Mouse (Mus musculus): ENCODE results near the gene Sesn3. TPM values are rescaled to one million over a fixed set of nuclear protein-coding genes. Genes with fewer than 3 reads are reported as not detected.
A peak's percentile ranks its signal among the peaks of the same experiment; 100 is the strongest.
"Not testable (repeated sequence)": the region's sequence is repeated elsewhere in the genome, so short reads cannot be mapped to it uniquely, and the experiment has no call there.

Gene Sesn3
- polyA plus RNA-seq (2014; fragmentation: Nextera tagmentation; extraction: Ambion mirVana) = 4.0 and 5.6 TPM in 2 replicates

DNA sequence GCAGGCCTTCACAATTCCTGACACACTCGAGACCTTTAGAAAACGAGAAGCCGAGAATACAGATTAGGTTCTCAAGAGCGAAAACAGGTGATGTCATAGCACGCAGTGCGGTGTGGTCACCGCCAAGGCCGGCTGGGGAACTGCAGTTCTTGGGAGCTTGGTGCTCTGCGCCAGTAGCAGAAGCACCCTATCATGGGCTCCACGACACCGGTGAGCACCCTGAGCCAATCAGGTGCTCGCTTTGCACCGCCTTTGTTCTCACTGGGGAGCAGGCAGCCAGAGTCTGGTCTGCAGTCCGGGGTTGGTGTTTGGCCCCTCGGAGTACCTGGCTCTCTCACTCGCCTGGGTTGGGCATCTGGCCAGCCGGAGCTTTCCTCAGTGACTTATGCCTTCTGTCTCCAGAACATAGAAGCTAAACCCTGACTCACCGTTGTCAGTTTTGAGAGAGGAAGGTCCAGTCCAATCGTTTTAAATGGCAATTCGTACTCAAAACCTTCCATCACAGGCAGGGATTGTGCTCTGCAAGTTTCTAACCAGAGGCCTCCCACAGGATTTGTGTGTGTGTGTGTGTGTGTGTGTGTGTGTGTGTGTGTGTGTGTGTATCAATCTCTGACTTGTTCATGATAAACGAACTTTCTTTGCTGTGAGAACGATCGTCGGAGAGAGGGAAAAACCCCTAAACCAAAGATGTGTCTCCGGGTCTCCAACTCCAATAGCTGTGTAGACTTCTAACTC lies at the start of gene Sesn3:
Sesn3 (plus strand) TSS at position 82 of the 735 bp plus-strand sequence.
- Histone ChIP-seq H3K27me3 (replicated peaks; ENCODE audit: control insufficient read depth, insufficient read depth, low read length) (no peaks in the 10 kb centered on the region), H3K4me3 (ENCODE audit: low read depth, low read length) (peak within 1 kb of the TSS; percentile 41), H3K9me3 (ENCODE audit: control insufficient read depth, low read length) (no peaks in the 10 kb centered on the region), H3K4me1 (replicated peaks; ENCODE audit: control insufficient read depth, insufficient read depth, low read length) (peaks cover 6% of the 10 kb centered on the region; the same call in 1 of the 2 replicates), H3K27ac (ENCODE audit: low read depth, low read length) (peak within 1 kb of the TSS; percentile 74), H3K36me3 (ENCODE audit: control insufficient read depth, insufficient read depth, low read length) (no peaks in the 10 kb centered on the region), H3K9ac (ENCODE audit: low read depth, low read length) (peak within 1 kb of the TSS; percentile 49; the same call in 1 of the 2 replicates), H3K4me2 (peak within 1 kb of the TSS; percentile 84)
- ATAC-seq (replicated peaks; ENCODE audit: low FRiP score) (peak; percentile 55), DNase-seq (ENCODE audit: low spot score) (peak; percentile 68)
- WGBS = 2% methylated on average over 25 of the region's 25 CpGs

DNA sequence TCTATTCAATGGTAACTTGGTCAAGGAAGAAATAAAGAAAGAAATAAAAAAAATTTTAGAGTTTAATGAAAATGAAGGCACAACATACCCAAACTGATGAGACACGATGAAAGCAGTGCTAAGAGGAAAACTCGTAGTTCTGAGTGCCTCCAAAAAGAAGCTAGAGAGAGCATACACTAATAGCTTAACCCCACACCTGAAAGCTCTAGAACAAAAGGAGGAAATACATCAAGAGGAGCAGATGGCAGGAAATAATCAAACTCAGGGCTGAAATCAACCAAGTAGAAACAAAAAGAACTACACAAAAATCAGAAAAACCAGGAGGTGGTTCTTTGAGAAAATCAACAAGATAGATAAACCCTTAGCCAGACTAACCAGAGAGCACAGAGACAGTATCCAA lies 47.8 kb upstream of the Sesn3 start:
- not testable (repeated sequence) for H3K9me3 ChIP-seq (ENCODE audit: control insufficient read depth, low read length); H3K36me3 ChIP-seq (ENCODE audit: control insufficient read depth, insufficient read depth, low read length); H3K9ac ChIP-seq (ENCODE audit: low read depth, low read length); H3K4me3 ChIP-seq (ENCODE audit: low read depth, low read length); H3K4me1 ChIP-seq (replicated peaks; ENCODE audit: control insufficient read depth, insufficient read depth, low read length); H3K4me2 ChIP-seq; ATAC-seq (replicated peaks; ENCODE audit: low FRiP score); DNase-seq (ENCODE audit: low spot score); H3K27ac ChIP-seq (ENCODE audit: low read depth, low read length); H3K27me3 ChIP-seq (replicated peaks; ENCODE audit: control insufficient read depth, insufficient read depth, low read length)
- WGBS = 65% methylated on average over 2 of the region's 2 CpGs

DNA sequence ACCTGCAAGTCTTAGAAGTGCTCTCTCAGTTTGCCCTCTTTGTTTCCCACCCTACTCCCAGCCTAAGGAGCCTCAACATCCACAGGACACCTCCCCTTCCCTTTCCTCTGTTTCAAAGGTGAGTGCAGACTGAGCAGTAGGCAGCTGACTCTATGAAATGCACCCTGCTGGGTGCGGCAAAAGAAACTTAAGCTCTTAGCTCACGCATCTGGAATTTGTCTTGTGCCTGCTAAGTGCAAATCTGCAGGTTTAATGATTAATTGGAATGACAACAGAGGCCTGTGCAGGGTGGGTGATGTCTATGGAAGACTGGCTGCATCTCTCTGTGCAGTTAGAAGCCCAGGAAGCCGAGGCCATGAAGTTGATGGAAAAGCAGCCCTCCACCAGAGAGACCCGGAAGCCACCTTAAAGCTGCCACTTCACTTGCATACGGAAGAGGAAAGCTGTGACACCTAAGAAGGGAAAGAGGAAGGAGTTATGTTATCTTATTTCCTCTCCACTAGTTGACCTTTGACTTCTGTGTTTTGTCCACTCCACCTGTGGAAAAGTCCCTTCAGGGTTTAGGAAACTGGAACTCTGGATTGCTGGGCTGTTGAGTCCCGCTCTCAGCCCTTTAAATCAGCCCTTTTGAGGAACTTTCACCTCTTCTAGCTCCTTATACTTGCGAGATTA lies 41.0 kb upstream of the Sesn3 start:
- H3K27ac ChIP-seq (ENCODE audit: low read depth, low read length) = no peak overlapping the region
- H3K4me2 ChIP-seq = 0 out of 2 replicates have a peak overlapping the region, but pooled peaks have one; percentile 7
- no peaks in the 10 kb centered on the region for H3K4me1 ChIP-seq (replicated peaks; ENCODE audit: control insufficient read depth, insufficient read depth, low read length)
- H3K4me3 ChIP-seq (ENCODE audit: low read depth, low read length) = no peak overlapping the region
- DNase-seq (ENCODE audit: low spot score) (no peak), ATAC-seq (replicated peaks; ENCODE audit: low FRiP score) (peak; percentile 58; the same call in 1 of the 2 replicates)
- no peaks in the 10 kb centered on the region for H3K36me3 ChIP-seq (ENCODE audit: control insufficient read depth, insufficient read depth, low read length)
- H3K9ac ChIP-seq (ENCODE audit: low read depth, low read length) = no peak overlapping the region
- H3K9me3 ChIP-seq (ENCODE audit: control insufficient read depth, low read length) = no peaks in the 10 kb centered on the region
- 33% methylated on average over 7 of the region's 7 CpGs for WGBS
- no peaks in the 10 kb centered on the region for H3K27me3 ChIP-seq (replicated peaks; ENCODE audit: control insufficient read depth, insufficient read depth, low read length)

DNA sequence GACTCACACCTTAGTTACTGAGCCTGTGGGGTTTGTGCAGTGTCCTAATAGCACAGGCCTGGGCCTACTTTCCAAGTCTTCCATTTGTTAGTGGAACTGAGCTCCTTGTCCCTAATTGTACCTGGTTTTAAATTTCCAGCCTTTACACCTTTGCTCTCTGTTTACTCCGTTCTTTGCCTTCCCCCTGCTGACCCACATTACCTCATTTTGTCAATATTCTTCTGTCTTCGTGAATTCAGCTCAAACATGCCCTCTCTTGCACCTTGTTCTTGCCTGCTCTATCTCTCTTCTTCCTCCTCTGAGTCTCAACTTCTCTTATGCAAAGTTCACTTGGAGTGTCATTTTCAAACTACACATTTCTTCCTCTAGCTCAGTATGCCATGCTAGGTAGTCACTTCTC lies 39.6 kb upstream of the Sesn3 start:
- no peaks in the 10 kb centered on the region for H3K9me3 ChIP-seq (ENCODE audit: control insufficient read depth, low read length)
- no peak overlapping the region for H3K9ac ChIP-seq (ENCODE audit: low read depth, low read length)
- WGBS = 68% methylated on average over 2 of the region's 2 CpGs
- no peak overlapping the region for H3K27ac ChIP-seq (ENCODE audit: low read depth, low read length)
- DNase-seq (ENCODE audit: low spot score) = no peak
- no peaks in the 10 kb centered on the region for H3K4me1 ChIP-seq (replicated peaks; ENCODE audit: control insufficient read depth, insufficient read depth, low read length)
- H3K4me2 ChIP-seq = no peak overlapping the region
- no peaks in the 10 kb centered on the region for H3K27me3 ChIP-seq (replicated peaks; ENCODE audit: control insufficient read depth, insufficient read depth, low read length)
- ATAC-seq (replicated peaks; ENCODE audit: low FRiP score) = no peak
- no peak overlapping the region for H3K4me3 ChIP-seq (ENCODE audit: low read depth, low read length)
- H3K36me3 ChIP-seq (ENCODE audit: control insufficient read depth, insufficient read depth, low read length) = no peaks in the 10 kb centered on the region

DNA sequence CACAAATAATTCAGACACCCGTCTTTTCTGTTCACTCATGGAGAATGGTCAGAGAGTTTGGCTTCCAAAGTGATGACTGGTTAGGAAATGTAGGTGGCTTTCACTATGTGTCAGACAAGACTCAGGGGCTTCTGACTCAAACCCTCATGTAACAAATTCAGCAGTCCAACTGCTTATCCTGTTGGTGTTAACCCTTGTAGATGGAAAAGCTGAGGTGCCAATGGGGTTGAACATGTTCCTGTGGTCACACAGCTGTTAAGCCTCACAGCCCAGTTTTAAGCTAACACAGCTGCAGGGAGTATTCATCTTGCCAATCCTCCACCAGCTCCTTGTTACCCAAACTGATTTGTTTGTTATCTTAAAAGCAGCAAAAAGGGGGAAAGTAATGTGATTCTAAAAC lies 33.9 kb upstream of the Sesn3 start:
- not testable (repeated sequence) for H3K4me1 ChIP-seq (replicated peaks; ENCODE audit: control insufficient read depth, insufficient read depth, low read length); H3K27me3 ChIP-seq (replicated peaks; ENCODE audit: control insufficient read depth, insufficient read depth, low read length); H3K4me2 ChIP-seq; H3K27ac ChIP-seq (ENCODE audit: low read depth, low read length); ATAC-seq (replicated peaks; ENCODE audit: low FRiP score); H3K36me3 ChIP-seq (ENCODE audit: control insufficient read depth, insufficient read depth, low read length); H3K4me3 ChIP-seq (ENCODE audit: low read depth, low read length); DNase-seq (ENCODE audit: low spot score); H3K9ac ChIP-seq (ENCODE audit: low read depth, low read length); H3K9me3 ChIP-seq (ENCODE audit: control insufficient read depth, low read length)
- WGBS = 59% methylated on average over 1 of the region's 1 CpGs

DNA sequence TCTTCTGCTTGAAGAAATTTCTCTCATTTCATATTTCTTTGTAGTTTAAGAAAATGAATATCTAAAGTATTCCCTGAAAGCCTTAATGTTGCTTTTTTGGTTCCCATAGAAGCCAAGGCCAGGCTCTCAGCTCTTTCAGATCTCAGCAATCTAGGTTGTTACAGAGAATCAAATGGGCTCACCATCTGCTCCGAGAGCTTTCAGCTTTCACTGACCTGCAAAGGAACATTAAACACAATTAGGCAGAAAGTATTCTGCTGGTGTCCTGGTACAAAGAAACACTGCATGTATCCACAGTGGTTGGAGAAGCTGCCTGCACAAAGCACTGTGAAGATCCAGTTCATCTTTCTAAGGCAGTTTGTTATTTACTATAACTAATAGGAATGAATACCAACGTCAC lies 32.6 kb upstream of the Sesn3 start:
- no peak overlapping the region for H3K9ac ChIP-seq (ENCODE audit: low read depth, low read length)
- ATAC-seq (replicated peaks; ENCODE audit: low FRiP score) (no peak), DNase-seq (ENCODE audit: low spot score) (no peak)
- 69% methylated on average over 2 of the region's 2 CpGs for WGBS
- no peak overlapping the region for H3K4me3 ChIP-seq (ENCODE audit: low read depth, low read length)
- no peaks in the 10 kb centered on the region for H3K27me3 ChIP-seq (replicated peaks; ENCODE audit: control insufficient read depth, insufficient read depth, low read length)
- H3K36me3 ChIP-seq (ENCODE audit: control insufficient read depth, insufficient read depth, low read length) = no peaks in the 10 kb centered on the region
- H3K4me1 ChIP-seq (replicated peaks; ENCODE audit: control insufficient read depth, insufficient read depth, low read length) = 0 out of 2 replicates have a peak, but pooled peaks cover 4% of the 10 kb centered on the region
- no peak overlapping the region for H3K4me2 ChIP-seq
- no peaks in the 10 kb centered on the region for H3K9me3 ChIP-seq (ENCODE audit: control insufficient read depth, low read length)
- no peak overlapping the region for H3K27ac ChIP-seq (ENCODE audit: low read depth, low read length)

DNA sequence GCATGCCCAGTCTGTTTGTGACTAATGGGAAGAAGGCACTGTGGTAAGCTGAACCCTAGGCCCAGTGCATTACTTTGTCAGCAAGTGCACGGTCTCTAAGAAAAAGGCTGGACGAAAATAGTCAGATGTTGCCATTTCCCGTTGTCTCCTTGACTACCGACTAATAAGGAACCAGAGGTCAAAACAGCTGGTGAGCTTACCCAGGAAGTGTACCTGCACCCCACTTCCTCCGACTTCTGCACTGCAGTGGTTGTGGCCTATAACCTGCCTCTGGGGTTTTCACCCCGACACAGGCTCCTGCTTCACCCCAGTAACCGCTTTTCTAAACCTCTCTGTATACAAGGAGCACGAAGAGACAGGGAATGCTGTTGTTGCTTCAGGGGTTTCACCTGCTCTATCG lies 30.3 kb upstream of the Sesn3 start:
- Histone ChIP-seq H3K9ac (ENCODE audit: low read depth, low read length) (no peak overlapping the region), H3K9me3 (ENCODE audit: control insufficient read depth, low read length) (no peaks in the 10 kb centered on the region), H3K27me3 (replicated peaks; ENCODE audit: control insufficient read depth, insufficient read depth, low read length) (no peaks in the 10 kb centered on the region), H3K27ac (ENCODE audit: low read depth, low read length) (no peak overlapping the region), H3K36me3 (ENCODE audit: control insufficient read depth, insufficient read depth, low read length) (no peaks in the 10 kb centered on the region), H3K4me3 (ENCODE audit: low read depth, low read length) (no peak overlapping the region), H3K4me1 (replicated peaks; ENCODE audit: control insufficient read depth, insufficient read depth, low read length) (0 out of 2 replicates have a peak, but pooled peaks cover 4% of the 10 kb centered on the region), H3K4me2 (no peak overlapping the region)
- DNase-seq (ENCODE audit: low spot score) (no peak), ATAC-seq (replicated peaks; ENCODE audit: low FRiP score) (no peak)
- 40% methylated on average over 9 of the region's 9 CpGs for WGBS

DNA sequence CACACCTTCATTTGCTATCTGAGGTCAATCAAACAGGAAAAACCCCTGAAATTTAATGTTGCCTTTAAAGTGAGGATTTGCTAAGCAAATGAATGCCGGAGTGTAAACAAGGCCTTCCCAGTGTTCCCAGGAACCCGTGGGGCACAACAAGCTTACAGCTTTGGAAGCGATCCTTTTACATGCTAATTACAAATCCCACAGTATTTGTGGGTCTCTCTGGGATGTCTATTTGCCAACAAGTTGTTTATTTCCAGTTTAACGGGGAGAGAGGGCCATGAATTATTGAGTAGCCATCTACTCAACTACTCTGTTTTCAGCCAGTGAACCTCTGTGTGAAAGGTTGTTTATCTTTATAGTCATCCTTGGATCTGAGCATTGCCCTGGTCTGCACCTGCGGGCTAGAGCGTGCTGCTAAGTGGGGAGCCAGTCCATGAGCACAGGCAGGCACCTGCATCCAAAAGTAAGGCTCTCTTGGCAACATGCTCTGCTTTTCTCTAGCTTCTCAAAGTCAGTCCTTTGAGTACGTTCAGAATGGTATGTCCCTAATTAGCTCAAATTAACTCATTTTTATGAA lies 29.8 kb upstream of the Sesn3 start:
- Histone ChIP-seq H3K9ac (ENCODE audit: low read depth, low read length) (no peak overlapping the region), H3K27me3 (replicated peaks; ENCODE audit: control insufficient read depth, insufficient read depth, low read length) (no peaks in the 10 kb centered on the region), H3K9me3 (ENCODE audit: control insufficient read depth, low read length) (no peaks in the 10 kb centered on the region), H3K4me2 (no peak overlapping the region), H3K4me3 (ENCODE audit: low read depth, low read length) (no peak overlapping the region), H3K4me1 (replicated peaks; ENCODE audit: control insufficient read depth, insufficient read depth, low read length) (0 out of 2 replicates have a peak, but pooled peaks cover 4% of the 10 kb centered on the region), H3K27ac (ENCODE audit: low read depth, low read length) (no peak overlapping the region), H3K36me3 (ENCODE audit: control insufficient read depth, insufficient read depth, low read length) (no peaks in the 10 kb centered on the region)
- 47% methylated on average over 7 of the region's 7 CpGs for WGBS
- ATAC-seq (replicated peaks; ENCODE audit: low FRiP score) (no peak), DNase-seq (ENCODE audit: low spot score) (no peak)

Data from liver, embryonic 11.5 days (tissue).